Mouse (Mus musculus) stomach, postnatal 0 days (tissue): ENCODE results near the gene Rps27l.

Experiments used
- CTCF ChIP-seq: IDR thresholded peaks from 2 replicates; pipeline ENCODE4 v1.5.1; 2016; ENCODE audit warnings: antibody characterized with exemption, low read depth, mild to moderate bottlenecking, moderate library complexity
- EP300 ChIP-seq: optimal IDR thresholded peaks from 2 replicates; pipeline ENCODE3; 2016; ENCODE audit warnings: antibody characterized with exemption

DNA sequence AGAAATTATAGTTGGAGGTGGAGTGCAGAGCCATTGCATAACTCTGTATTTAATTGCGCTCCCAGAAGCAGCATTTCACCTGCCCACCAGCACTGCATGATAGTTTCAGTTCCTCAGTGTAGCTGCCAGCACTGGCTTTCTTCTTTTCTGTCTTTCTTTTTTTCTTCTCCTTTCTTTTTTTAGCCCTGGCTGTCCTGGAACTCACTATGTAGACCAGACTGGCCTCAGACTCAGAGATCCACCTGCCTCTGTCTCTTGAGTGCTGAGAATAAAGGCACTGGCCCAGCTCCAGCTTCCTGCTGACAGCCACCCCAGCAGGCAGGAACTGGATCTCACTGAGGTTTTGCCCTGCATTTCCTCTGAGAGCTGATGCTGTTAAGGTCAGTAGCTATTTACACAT, 32.1 kb downstream of the Rps27l start:
- TF ChIP-seq EP300: no peak
- TF ChIP-seq CTCF: no peak
